Mouse (Mus musculus) layer of hippocampus, adult 18-20 months (tissue): ENCODE data around the gene Dysf. TPM values are rescaled to one million over a fixed set of nuclear protein-coding genes. Genes with fewer than 3 reads are reported as not detected.
A peak's percentile ranks its signal among the peaks of the same experiment; 100 is the strongest.
"Not testable (repeated sequence)": the region's sequence is repeated elsewhere in the genome, so short reads cannot be mapped to it uniquely, and the experiment has no call there.

Experiments used
- DNase-seq, 2 experiments: peaks; one replicate each; pipeline ENCODE4 v3.0.0; 2022; ENCODE audit warnings: low spot score in 2 of 2
- long read RNA-seq: library from polyadenylated mRNA; stranded (forward); transcript quantifications from one replicate; pipeline ENCODE4 v2.0.0, GENCODE M21; 2021
- total RNA-seq, 2 experiments: library from RNA; stranded (reverse); gene quantifications; 2 replicates each; pipeline ENCODE4 v1.2.3; 2021

Gene Dysf
- total RNA-seq, result 1 to 10 TPM; 1.5 to 2.9 TPM
- long read RNA-seq, partial matches to known transcripts, result 0 of 1 reads
- long read RNA-seq, other reads (novel, unspliced or antisense), result 1 of 1 reads

GRCm38 (mm10) chr6:84008363-84009171 lies at the start of gene Dysf:
Gene Dysf, plus strand, starts transcription at chr6:84008590.
- peak in 1 of 2 experiments; percentile 46 for DNase-seq

- no peak for DNase-seq
These were observed 20.7 kb upstream of the Dysf start for GRCm38 (mm10) chr6:83987642-83988041.

DNA sequence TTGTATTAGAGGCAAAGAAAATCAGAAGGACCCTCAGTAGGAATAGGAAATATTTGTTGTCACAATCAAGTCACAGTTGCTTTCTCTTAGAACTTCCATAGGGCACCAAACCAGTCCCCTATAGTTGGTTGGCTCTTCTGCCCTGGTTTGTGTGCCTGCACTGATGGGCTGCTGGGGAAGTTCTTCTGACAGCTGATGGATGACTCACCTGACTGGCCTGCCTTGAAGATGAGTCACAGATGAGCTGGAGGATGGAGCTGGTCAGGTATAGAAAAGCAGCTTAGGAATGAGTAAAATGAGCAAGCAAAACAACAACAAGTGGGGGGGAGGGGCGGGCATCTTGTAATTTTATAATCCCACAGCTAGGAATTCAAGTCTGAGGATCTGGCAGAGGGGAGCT lies 5.7 kb upstream of the Dysf start:
- no peak for DNase-seq

DNA sequence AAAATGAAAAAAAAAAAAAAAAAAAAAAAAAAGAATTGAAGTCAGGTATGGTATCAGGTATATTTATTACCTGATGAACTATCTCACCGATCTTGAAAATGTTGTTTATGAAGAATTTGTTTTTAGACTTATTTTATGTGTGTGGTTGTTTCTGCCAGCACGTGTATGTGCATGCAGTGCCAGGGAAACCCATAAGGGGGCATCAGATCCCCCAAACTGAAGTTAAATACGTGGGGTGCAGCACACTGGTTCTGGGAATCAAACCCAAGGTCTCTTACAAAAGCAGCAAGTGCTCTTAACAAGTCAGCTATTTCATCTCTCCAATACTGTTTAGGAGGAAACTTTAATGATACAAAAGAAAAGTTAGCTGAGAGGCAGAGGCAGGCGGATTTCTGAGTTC lies 4.1 kb upstream of the Dysf start:
- DNase-seq, result no peak

GRCm38 (mm10) chr6:84009172-84009872 lies 932 bp downstream of the Dysf start:
- no peak for DNase-seq

- no peak for DNase-seq
These were observed 1.5 kb downstream of the Dysf start for GRCm38 (mm10) chr6:84009915-84010302.

DNA sequence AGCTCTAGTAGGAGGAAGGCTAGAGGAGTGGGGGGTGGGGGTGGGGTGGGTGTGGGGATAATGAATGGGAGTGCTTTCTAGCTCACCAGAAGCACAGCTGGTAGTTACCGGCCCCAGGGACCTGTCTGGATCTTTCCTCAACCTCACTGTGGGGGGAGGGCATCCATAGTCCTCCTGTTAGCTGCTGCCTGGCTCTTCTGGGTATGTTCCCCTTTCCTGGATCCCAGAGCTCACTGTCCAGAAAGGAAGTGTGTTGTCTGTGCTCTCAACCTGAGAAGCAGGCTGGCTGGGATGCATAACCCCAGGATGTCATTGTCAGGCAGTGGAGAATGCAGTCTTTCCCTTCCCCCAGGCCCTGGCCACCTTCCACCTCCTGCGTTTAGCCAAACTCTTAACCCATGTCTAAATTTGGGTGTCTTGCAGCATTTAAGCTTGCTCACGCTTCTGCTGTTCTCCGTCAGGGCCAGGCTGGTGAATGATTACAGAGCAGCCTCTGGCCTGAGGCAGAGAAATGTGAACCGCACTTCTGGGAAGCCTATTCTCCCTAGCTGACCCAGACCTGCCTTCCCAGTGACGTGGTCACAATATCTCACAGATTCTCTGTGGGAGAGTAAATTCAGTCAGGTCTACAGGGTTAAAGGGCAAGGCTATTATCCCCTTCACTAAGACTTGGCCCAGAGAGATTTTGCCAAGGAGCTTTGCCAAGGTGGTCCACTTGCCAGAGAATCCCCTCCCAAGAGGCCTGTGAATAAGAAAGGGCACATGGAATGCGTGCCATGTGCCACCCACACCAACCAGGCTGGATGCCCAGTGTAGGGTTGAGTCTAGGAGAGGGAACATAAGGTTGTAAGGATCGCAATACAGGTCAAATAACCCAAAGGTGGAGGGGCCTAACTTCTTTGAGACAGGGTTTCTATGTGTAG lies 2.2 kb downstream of the Dysf start:
- no peak for DNase-seq

- DNase-seq, result not testable (repeated sequence)
These were observed 6.7 kb downstream of the Dysf start for GRCm38 (mm10) chr6:84014961-84015683.

GRCm38 (mm10) chr6:84016851-84017250 lies 8.5 kb downstream of the Dysf start:
- no peak for DNase-seq

- DNase-seq, result no peak
These were observed 9.0 kb downstream of the Dysf start for GRCm38 (mm10) chr6:84017392-84017791.

DNA sequence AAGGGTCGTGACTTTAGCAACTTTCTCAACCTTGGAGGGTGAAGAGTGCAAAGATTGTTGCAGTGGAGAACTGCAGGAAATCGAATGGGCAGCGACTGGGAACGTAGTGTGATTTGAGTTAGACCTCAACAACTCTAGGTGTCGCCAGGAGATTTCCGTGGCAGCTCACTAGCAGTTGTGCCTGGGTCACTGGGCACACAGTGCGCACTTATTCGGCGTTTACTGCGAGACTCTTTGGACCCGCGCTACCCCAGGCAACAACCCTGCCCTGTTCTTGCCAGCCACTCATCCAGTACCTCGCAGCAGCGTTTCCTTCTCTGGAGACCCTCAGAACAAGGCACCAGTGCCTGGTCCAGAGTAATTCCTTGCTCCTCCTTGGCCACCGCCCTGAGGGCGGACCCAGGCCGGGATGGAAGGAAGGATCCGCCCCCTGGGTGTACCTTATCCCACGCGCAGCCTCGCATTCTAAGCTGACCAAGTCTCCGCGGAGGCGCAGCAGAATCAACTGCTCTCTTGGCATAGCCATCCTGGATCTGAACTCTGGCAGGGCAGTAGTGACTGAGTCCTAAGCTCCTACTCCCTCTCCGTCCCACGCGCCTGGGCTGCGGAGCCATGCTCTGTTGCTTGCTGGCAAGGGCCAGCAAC lies 10.6 kb downstream of the Dysf start:
- no peak for DNase-seq

- no peak for DNase-seq
These were observed 11.6 kb downstream of the Dysf start for GRCm38 (mm10) chr6:84020002-84020401.

- DNase-seq, result no peak
These were observed 13.6 kb downstream of the Dysf start for GRCm38 (mm10) chr6:84021990-84022389.

DNA sequence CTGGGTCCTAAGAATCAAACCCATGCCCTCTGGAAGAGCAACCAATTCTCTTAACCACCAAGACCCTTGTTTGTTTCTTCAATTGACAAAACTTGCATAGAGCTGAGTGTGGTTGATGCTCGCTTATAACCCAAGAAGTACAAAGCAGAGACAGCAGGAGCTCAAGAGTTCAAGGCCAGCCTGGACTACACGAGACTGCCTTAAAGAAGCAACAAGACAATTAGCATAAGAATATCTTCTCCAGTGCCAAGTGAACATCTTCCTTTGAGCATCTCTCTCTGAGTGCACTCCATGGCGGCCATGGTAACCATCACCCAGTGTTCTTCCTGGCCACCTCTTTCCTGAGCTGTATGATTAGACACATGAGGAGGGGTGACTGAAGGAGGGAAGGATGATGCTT lies 17.2 kb downstream of the Dysf start:
- DNase-seq, result no peak

GRCm38 (mm10) chr6:84028791-84029190 lies 20.4 kb downstream of the Dysf start:
- DNase-seq, result no peak

DNA sequence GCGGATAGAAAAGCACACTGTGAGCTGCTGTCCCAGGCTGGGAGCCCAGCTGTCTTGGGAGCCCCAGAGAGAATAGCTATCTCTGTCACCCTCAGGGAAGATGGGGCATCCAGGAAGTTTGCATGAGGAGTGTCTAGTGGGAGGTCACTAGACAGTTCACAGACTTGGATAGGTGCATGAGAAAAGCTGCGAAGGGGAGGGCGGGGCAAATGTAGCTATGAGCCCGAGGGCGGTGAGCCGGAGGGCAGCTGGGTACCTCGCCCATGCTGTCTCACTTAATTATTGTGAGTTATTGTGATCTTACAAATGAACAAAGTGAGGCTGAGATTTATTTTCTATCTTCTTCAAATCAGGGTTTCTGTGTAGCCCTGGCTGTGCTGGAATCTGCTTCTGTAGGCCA lies 21.4 kb downstream of the Dysf start:
- no peak for DNase-seq

DNA sequence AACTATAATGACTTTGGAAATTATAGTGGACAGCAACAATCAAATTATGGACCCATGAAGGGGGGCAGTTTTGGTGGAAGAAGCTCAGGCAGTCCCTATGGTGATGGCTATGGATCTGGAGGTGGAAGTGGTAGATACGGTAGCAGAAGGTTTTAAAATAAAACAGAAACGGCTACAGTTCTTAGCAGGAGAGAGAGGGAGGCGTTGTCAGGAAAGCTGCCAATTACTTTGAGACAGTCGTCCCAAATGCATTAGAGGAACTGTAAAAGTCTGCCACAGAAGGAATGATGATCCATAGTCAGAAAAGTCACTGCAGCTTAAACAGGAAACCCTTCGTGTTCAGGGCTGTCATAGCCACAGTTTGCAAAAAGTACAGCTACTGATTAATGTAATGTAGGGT lies 24.1 kb downstream of the Dysf start:
- DNase-seq, result peak in 1 of 2 experiments; percentile 21

- no peak for DNase-seq
These were observed 35.0 kb downstream of the Dysf start for GRCm38 (mm10) chr6:84043251-84043940.

DNA sequence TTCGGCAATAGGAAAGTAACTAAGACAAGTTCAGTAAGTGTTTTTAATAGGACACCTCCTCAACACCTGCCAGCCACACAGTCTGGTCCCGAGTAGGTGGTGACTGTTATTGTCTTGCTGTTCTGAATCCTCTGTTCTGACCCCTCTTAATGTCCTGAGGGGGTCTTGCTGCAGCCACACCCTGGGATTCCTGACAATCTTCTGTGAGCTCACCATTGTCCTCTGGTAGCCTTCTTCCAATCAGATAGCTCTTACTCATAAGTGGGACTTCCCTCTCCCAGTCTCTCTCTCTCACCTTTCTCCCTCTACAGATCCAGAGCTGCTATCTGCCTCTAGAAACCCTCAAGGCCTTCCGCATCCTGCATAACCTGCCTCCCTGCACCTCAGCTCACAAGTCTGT lies 36.3 kb downstream of the Dysf start:
- no peak for DNase-seq

DNA sequence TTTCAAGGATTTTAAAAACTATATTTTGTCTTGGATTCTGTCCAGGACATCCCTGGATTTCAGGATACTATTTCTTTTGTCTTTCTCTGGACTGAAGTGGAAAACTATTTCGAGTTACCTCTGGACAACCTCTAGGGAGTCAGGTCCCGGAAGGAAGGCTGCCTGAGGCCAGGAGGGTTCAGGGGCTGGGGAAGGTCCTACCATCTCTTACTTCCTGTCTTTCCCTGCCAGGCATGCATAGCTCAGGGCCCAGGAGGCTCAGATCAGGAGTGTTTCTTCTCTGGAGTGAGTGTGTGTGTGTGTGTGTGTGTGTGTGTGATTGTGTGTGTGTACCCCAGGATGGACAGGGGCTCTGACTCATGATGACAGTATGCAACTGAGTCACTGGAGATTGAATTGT lies 40.5 kb downstream of the Dysf start:
- no peak for DNase-seq
